Mouse (Mus musculus) cerebellum, adult 2 months (tissue): Measurements from ENCODE around the gene Astn1.

Source experiments
- CTCF ChIP-seq: fragments of 200-500 bp; IDR thresholded peaks from 2 replicates; pipeline ENCODE4 v1.5.1; 2011; ENCODE audit warnings: low read depth, mild to moderate bottlenecking, control low read depth, low read length, moderate library complexity, borderline replicate concordance; ENCODE audit not compliant: insufficient read depth
- POLR2A ChIP-seq: fragments of 200-500 bp; IDR thresholded peaks from 2 replicates; pipeline ENCODE4 v1.6.1; 2011; ENCODE audit warnings: low read length, control low read depth, borderline replicate concordance; ENCODE audit not compliant: insufficient read depth

DNA sequence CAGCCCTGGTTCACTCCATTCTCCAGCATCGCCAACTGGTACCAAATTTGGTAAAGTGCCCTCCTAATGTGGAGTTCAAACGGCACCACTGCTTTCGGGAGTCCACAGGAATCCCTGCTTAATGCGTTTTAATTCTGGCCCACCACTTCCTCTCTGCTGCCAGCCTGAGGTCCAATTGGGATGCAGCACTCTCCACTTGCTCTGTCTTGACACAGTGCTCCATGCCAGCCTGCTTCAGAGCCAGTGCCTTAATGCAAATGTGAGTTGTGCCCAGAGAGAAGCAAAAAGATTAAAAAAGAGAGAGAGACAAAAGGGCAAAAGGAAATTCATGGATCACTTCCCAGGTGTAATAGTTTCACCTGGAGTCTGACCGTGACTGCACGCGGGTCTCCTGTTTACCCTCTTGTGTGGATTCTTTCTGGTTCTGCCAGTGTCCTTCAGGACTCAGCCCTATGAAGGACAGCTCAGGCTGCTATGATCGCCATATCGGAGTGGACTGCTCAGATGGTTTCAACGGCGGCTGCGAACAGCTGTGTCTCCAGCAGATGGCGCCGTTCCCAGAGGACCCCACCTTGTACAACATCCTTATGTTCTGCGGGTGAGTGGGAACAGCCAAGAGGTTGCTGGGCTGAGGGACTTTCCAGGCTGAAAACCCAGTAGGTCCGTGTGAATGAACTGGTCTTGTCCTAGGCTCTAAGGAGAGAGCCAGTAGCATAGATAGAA, 234.8 kb downstream of the Astn1 start:
- TF ChIP-seq CTCF (peak; percentile 35; the same call in 1 of the 2 replicates), POLR2A (no peak)
